Mouse (Mus musculus) lung, postnatal 0 days (tissue): ENCODE data around the gene Fam204a.

ENCODE experiments used
- CTCF ChIP-seq: IDR thresholded peaks from 2 replicates; pipeline ENCODE4 v1.5.1; 2016; ENCODE audit warnings: antibody characterized with exemption, mild to moderate bottlenecking
- EP300 ChIP-seq: IDR thresholded peaks from 2 replicates; pipeline ENCODE4 v1.6.1; 2016; ENCODE audit warnings: antibody characterized with exemption, mild to moderate bottlenecking, control low read depth

DNA sequence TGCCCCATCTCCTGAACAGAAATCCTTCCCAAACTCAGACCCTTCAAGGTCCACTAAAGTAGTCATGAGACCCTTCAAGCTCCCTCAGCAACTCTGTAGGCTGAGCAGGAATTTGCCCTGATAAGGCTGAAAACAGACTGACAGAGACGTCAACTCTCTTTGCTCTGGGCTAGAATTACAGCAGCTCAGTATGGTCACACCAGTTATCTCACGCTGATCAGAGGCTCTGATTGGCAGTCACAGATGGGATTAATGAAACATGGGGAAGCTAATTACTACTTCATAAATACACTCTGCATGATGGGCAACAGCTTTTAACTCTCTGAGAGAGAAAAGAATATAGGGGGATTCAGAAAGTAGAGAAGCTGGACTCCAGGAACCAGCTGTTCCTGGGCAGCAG is 26.2 kb downstream of the Fam204a start:
- TF ChIP-seq CTCF (no peak), EP300 (no peak)
